Mouse (Mus musculus): Measurements from ENCODE around the gene Lrrc75b. TPM values are rescaled to one million over a fixed set of nuclear protein-coding genes. Genes with fewer than 3 reads are reported as not detected.

Lrrc75b gene
- total RNA-seq, 1 experiment, result 0.18 TPM

GRCm38 (mm10) chr10:75501641-75502040 is 58.5 kb downstream of the Lrrc75b start:
- DNase-seq (ENCODE audit: low read depth, low spot score), result no peak
- H3K27ac ChIP-seq (ENCODE audit: insufficient read depth, low read depth, low read length, poor library complexity, severe bottlenecking), result no peak overlapping the region
- in situ Hi-C loops (cut with MboI; ENCODE audit: low sequenced_read_pairs in 2 of 2, unreplicated experiment in 2 of 2), result no loop called here
- TF ChIP-seq HCFC1 (IDR thresholded peaks at IDR 0.05; ENCODE audit: borderline replicate concordance, insufficient read depth, low read length), result no peak
- TF ChIP-seq ZNF384 (IDR thresholded peaks at IDR 0.05; ENCODE audit: low read depth, low read length), result no peak
- no peak for TF ChIP-seq ZC3H11A (IDR thresholded peaks at IDR 0.05; ENCODE audit: borderline replicate concordance, low read depth, low read length)
- no peak for TF ChIP-seq CHD2 (IDR thresholded peaks at IDR 0.05; ENCODE audit: low read depth, low read length)
- H3K9ac ChIP-seq (ENCODE audit: insufficient read depth, low read depth, low read length, poor library complexity, severe bottlenecking), result no peak overlapping the region
- no peaks in the 10 kb centered on the region for H3K9me3 ChIP-seq (ENCODE audit: control insufficient read depth, insufficient read depth, low read depth, low read length)
- H3K4me3 ChIP-seq (ENCODE audit: insufficient read depth in 1 of 2, low read depth in 1 of 2, low read length in 2 of 2, poor library complexity in 1 of 2, severe bottlenecking in 1 of 2), result no peak overlapping the region
- H3K4me1 ChIP-seq (ENCODE audit: control insufficient read depth in 2 of 2, insufficient read depth in 2 of 2, low read length in 2 of 2, poor library complexity in 1 of 2), result peaks cover 0 to 4% of the 10 kb centered on the region in 2 experiments; a peak in 1 of 4 replicates
- H3K36me3 ChIP-seq (ENCODE audit: control insufficient read depth, insufficient read depth, low read length, poor library complexity, severe bottlenecking), result no peaks in the 10 kb centered on the region

GRCm38 (mm10) chr10:75500345-75500744 is 59.8 kb downstream of the Lrrc75b start:
- H3K36me3 ChIP-seq (ENCODE audit: control insufficient read depth, insufficient read depth, low read length, poor library complexity, severe bottlenecking), result no peaks in the 10 kb centered on the region
- no peak for TF ChIP-seq ZC3H11A (IDR thresholded peaks at IDR 0.05; ENCODE audit: borderline replicate concordance, low read depth, low read length)
- TF ChIP-seq HCFC1 (IDR thresholded peaks at IDR 0.05; ENCODE audit: borderline replicate concordance, insufficient read depth, low read length), result no peak
- TF ChIP-seq MAFK (IDR thresholded peaks at IDR 0.05; ENCODE audit: insufficient read depth, low read depth, low read length), result no peak
- no peak for TF ChIP-seq ZNF384 (IDR thresholded peaks at IDR 0.05; ENCODE audit: low read depth, low read length)
- TF ChIP-seq CHD2 (IDR thresholded peaks at IDR 0.05; ENCODE audit: low read depth, low read length), result no peak
- in situ Hi-C loops (cut with MboI; ENCODE audit: low sequenced_read_pairs in 2 of 2, unreplicated experiment in 2 of 2), result no loop called here
- no peak overlapping the region for H3K9ac ChIP-seq (ENCODE audit: insufficient read depth, low read depth, low read length, poor library complexity, severe bottlenecking)
- H3K27ac ChIP-seq (ENCODE audit: insufficient read depth, low read depth, low read length, poor library complexity, severe bottlenecking), result no peak overlapping the region
- H3K4me3 ChIP-seq (ENCODE audit: insufficient read depth in 1 of 2, low read depth in 1 of 2, low read length in 2 of 2, poor library complexity in 1 of 2, severe bottlenecking in 1 of 2), result no peak overlapping the region
- H3K4me1 ChIP-seq (ENCODE audit: control insufficient read depth in 2 of 2, insufficient read depth in 2 of 2, low read length in 2 of 2, poor library complexity in 1 of 2), result peaks cover 0 to 4% of the 10 kb centered on the region in 2 experiments; a peak in 1 of 4 replicates
- H3K9me3 ChIP-seq (ENCODE audit: control insufficient read depth, insufficient read depth, low read depth, low read length), result no peaks in the 10 kb centered on the region
- no peak for DNase-seq (ENCODE audit: low read depth, low spot score)

Other genes with a start within 250 kb of the Lrrc75b start
- 0.58 and 1.1 TPM in 2 replicates for gene Adora2a, start 243.5 kb downstream of the Lrrc75b start, total RNA-seq (2012; rRNA removed)
- 0.62 and 1.4 TPM in 2 replicates for gene Upb1, start 159.2 kb downstream of the Lrrc75b start, total RNA-seq (2012; rRNA removed)
- 86.5 and 124 TPM in 2 replicates for gene Snrpd3, start 42.8 kb downstream of the Lrrc75b start, total RNA-seq (2012; rRNA removed)
- 11.5 and 15.6 TPM in 2 replicates for gene Gucd1, start 42.4 kb downstream of the Lrrc75b start, total RNA-seq (2012; rRNA removed)
- gene Ggt1, start 1.3 kb upstream of the Lrrc75b start, total RNA-seq (2012; rRNA removed), result 23.6 and 34.4 TPM in 2 replicates
- gene Ggt5, start 29.0 kb upstream of the Lrrc75b start, total RNA-seq (2012; rRNA removed), result 0.36 and 0.58 TPM in 2 replicates
- gene Susd2, start 83.7 kb upstream of the Lrrc75b start, total RNA-seq (2012; rRNA removed), result 10.4 and 20.1 TPM in 2 replicates
- gene Cabin1, start 204.0 kb upstream of the Lrrc75b start, total RNA-seq (2012; rRNA removed), result 59.0 and 73.4 TPM in 2 replicates
- gene Ddt, start 213.1 kb upstream of the Lrrc75b start, total RNA-seq (2012; rRNA removed), result 79.3 and 84.4 TPM in 2 replicates
- gene Gm20441, start 220.6 kb upstream of the Lrrc75b start, total RNA-seq (2012; rRNA removed), result not detected in 2 replicates
- gene Gstt3, start 221.1 kb upstream of the Lrrc75b start, total RNA-seq (2012; rRNA removed), result 3.4 and 4.4 TPM in 2 replicates
- gene Gstt1, start 238.3 kb upstream of the Lrrc75b start, total RNA-seq (2012; rRNA removed), result 5.8 and 10.7 TPM in 2 replicates

Data from ES-E14 (cell line).